Mouse (Mus musculus) fat pad, adult 2 months (tissue): Measurements from ENCODE around the gene Ppfia1.

ENCODE experiments used
- DNase-seq: peaks from one replicate; pipeline ENCODE4 v3.0.0-alpha.2; 2011; ENCODE audit warnings: low read depth, low spot score; ENCODE audit errors: extremely low read depth

The Ppfia1 gene

DNA sequence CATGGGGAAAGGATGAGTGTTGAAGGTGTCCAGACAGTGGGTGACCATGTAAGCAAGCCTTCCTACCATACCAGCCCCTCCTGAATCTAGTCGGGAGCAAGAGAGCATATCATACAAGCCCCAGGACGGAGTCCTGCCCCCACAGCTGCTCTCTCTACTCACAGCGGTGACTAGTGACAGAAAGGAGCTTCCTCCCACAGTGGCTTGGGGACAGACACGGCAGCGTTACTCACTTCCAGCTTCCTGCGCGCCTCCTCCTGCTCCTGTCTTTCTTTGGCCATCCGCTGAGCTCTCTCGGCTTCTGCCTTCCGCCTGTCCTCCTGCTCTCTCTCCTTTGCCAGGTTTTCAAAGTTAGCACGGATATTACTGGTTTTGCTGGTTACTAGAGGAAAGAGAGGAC is 112.1 kb downstream of the Ppfia1 start:
- no peak for DNase-seq

- DNase-seq = no peak
Measured at GRCm38 (mm10) chr7:144438811-144439210, 114.7 kb downstream of the Ppfia1 start.

- no peak for DNase-seq
Measured at GRCm38 (mm10) chr7:144432920-144433319, 120.6 kb downstream of the Ppfia1 start.

DNA sequence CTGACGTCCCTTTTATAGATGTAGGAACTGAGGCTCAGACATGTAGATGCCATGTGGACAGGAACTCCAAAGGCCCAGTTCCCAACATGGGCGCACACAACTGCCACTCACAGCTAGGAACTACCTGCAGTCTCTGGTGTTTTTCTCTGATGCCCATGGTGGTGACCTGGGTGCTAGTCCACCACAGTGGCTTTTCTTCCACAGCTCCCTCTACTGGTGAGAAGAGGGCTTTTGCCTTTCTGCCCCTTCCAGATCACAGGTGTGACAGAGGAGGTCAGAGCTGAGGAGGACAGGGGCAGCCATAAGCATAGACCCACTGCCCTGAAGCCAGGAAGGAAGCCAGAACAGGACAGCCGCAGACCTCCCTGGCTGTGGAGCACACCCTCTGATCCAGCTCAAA is 126.1 kb downstream of the Ppfia1 start:
- no peak for DNase-seq
